Mouse (Mus musculus) frontal cortex, adult 2 months (tissue): ENCODE measurements around the gene Azin2. TPM values are rescaled to one million over a fixed set of nuclear protein-coding genes. Genes with fewer than 3 reads are reported as not detected.

Source experiments
- DNase-seq, 2 experiments: peaks; one replicate each; pipeline ENCODE4 v3.0.0; 2022; ENCODE audit warnings: low spot score in 1 of 2; ENCODE audit errors: extremely low spot score in 1 of 2
- polyA plus RNA-seq: library from polyadenylated mRNA; depleted of rRNA; stranded (reverse); fragments of >200 nt; gene quantifications from 2 replicates; pipeline ENCODE4 v1.2.3, GENCODE M21; 2012

Azin2 gene
- polyA plus RNA-seq, 1 experiment = 42.5 TPM

DNA sequence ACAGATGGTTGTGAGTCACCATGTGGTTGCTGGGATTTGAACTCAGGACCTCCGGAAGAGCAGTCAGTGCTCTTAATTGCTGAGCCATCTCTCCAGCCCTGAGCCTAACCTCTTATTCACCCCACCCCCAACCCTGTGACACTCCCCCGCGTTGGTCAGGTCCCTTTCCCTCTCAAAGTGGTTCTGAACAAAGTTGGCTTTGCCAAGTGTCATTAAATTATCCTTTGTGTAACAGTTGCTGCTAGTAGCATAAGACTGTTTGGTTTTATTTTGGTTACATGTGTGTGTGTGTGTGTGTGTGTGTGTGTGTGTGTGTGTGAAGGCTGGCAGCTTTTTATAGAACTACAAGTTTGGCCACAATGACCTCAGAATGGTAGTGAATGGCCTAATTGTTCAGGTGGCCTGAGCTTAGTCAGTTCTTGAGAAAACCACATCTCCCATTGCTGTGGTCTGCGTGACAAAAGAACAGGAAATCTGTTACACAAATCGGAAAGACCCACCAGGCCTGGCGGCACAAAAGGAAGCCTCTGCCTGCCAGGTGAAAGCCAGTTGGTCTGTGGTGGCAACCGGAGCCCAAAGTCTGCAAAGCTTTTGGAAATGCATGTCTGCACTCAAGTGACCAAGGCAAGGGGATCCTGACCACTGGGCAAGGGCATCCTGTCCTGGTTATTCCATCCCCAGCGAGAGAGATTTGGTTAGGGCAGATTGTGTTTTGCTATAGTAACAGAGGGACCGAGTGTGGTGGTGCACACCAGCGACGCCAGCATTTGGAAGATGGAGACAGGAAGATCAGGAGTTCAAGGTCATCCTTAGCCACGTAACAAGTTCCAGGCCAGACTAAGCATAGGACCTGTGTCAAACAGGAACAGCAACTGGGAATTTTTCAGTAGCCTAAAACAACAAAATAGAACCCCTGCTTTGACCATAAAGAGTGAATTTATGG is 18.9 kb upstream of the Azin2 start:
- no peak for DNase-seq

DNA sequence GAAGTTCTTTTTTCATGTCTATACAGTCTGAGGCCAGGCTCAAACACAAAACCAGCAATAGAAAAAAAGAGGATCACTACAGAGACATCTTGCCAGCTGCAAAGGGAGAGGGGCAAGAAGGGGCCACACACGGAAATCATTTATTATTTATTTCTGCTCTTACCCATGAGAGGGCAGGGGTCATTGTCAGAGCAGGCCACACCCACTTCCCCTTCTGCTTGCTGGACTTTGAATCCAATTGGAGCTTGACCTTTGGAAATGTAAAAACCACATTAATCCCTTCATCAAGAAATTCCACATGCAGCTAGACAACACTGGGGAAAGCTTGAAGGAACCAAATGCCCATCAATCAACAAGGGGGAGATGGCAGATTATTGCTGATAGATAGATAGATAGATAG is 16.4 kb upstream of the Azin2 start:
- no peak for DNase-seq

DNA sequence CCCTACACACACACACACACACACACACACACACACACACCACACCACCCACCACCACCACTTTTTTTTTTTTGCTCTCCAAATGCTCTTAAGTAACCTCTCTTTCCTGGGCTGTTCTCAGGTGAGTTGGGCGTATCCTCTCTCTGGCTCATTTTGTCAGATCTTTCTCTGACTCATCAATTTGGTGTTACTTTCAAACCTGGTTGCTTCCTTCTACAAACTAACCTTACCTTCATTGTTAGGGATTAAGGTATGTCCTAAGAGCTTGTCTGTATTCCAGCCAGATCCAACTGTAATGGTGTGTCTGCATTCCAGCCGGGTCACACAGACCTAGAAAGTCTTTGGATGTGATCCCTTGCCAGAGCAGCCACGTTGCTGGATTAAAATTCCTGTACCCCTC is 15.0 kb upstream of the Azin2 start:
- no peak for DNase-seq

DNA sequence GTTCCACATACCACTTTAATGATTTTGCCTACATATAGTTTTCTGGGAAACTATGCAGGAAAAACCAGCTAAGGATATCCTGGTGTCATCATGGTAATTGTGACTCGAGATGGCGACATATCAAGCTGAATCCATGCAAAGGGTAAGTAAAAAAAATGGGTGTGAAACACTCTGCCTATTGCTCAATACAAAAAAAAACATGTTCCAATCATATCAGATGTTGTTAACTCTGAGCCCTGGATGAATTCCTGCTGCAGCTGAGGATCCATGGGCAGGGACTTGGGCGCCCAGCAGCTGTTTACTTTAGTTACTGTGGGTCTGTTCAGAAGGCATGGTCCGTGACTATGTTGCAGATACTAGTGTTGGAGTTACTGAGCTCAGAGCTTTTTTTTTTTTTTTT is 14.3 kb upstream of the Azin2 start:
- DNase-seq = no peak

DNA sequence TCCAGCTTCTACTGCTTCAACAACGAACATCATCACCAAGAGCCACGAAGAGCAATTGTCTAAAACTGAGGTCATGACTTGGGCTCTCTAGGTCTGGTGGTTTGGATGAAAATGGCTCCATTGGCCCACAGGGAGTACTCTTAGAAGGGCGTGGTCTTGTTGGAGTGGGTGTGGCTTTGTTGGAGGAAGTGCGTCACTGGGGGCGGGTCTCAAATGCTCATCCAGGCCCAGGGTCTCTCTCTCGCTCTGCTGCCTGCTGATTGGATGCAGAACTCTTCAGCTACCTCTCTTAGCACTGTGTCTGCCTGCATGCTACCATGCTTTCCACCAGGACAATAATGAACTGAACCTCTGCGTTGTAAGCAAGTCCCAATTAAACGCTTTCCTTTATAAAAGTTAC is 12.4 kb upstream of the Azin2 start:
- no peak for DNase-seq

DNA sequence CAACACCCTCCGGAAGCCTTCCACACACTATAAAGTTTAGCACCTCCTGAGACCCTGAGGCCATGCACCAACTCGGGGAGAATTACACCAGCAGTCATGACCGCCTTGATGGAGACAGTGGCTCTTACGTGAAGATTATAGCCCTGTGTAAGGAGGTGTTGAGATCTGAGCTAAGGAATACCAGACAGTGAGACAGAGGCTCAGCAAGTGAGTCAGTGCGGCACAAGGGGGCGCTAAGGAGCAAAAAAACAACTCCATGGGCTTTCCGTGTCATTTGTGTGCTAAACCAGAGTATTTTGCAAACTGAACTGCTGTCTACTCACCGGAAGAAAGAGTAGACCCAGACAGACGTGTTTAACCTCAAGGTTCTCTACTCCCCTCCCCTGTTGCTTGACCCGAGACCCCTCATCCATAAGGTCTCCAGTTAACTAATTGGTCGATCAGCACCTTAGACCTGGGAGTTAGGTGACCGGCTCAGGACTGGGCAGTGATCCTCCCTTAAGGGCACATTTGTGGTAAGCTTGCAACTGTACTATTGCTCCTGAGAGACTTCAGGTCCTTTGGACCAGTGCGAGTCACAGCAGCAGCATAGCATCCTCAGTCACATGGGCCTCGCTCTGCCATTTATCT is 8.9 kb upstream of the Azin2 start:
- DNase-seq = peak in 1 of 2 experiments; percentile 86

DNA sequence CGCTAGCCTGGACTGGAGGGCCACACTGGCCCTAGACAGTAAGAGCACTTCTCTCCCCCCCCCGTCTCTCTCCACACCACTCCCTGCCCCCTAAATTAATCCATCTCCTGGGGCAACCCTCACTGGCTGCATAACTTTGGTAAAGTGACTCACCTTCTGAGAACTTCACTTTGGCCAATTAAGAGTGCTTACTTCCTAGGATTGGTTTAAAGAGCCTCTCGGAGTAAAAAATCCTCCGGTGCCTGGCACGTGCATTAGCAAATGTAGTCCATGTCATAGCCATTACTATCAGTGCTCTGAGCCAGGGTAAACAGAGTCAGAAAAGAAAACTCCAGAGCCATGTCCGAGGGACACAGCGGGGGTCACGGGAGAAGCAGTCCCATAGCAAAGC is 8.2 kb upstream of the Azin2 start:
- DNase-seq = no peak

DNA sequence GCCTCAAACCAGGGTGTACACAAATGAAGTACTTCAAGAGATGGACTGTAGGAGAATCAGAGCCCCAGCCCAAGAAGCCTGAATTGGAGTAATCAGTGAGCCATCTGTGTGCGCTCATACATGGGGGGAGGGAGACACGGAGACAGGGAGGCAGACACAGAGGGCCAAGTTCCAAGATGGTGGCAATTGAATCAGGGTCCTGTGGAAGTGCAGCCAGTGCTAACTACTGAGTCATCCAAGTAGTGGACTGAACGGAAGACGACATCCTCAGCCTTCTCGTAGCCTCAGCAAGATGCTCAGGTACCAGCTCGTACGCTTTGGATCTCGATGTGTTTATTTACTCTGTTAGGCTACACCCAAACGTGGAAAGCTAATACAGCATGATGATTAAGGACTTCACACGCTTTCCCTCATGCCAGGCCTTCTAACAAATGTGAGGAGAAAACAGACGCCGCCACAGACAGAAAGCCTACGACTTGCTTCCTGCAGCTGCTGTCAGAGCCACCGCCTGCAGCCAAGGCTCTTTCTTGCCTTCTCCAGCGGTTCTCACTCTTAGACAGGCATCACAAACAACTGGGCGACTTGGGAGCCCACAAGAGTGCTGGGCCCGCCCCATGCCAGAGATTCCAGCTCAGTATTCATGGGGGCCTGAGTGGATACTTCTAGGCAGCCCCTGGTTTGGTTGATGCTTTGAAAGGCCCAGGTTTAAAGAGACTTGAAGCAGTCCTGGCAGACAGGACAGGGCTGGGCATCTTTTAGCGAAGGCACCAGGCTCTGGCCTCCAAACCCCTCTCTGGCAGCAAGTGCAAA is 7.6 kb upstream of the Azin2 start:
- DNase-seq = no peak

DNA sequence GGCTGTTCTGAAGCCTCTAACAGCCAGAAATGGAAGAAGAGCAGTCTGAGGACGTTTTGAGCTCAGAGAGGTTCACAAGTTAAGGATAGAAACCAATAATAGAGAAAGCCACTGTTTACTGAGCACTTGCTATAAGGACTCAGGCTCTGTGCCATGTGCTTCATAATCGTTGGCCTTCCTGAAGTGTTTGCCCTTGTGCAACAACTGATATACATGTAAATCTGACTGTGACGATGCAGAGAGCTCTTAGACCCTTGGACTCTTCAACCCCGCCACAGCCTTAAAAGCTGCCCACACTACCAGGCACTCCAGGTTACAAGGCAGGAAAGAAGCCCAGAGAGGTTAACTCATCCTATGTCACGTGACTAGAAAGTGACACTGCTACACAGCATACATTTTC is 6.8 kb upstream of the Azin2 start:
- DNase-seq = no peak

DNA sequence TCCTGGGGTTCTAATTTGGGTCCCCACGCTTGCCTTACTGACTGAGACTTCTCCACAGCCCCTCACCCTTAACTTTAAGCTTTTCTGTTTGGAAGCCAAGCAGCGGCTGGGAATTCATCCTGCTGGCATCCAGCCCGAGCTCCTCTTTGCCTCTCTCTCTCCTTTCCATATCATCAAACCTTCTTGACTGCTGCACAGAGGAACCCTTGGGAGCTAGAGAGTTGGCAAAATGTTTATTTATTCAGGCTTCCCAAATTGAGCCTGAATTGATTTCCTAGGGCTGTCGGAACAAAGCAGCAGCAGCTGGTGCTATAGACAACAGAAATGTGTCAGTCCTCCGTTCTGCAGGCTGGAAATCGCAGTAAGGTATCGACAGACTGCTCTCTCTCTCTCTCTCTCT is 4.5 kb upstream of the Azin2 start:
- DNase-seq = peak in 1 of 2 experiments; percentile 40

DNA sequence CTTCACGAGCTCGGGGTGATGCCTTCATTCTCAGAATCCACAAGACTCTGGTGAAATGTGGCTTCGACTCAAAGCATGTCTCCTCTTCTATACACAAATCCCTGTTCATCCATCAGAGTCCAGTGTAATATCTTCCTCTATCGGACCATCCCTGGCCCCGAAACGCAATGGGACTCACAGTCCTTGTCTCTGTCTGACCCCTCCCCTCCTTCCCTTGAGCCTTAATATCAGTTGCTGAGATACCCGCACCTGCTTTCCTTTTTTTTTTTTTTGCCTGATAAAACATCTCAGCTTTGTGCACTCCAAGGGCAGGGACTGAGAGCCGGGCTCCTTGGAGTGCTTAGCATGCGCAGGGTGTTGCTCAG is 666 bp upstream of the Azin2 start:
- DNase-seq = no peak

DNA sequence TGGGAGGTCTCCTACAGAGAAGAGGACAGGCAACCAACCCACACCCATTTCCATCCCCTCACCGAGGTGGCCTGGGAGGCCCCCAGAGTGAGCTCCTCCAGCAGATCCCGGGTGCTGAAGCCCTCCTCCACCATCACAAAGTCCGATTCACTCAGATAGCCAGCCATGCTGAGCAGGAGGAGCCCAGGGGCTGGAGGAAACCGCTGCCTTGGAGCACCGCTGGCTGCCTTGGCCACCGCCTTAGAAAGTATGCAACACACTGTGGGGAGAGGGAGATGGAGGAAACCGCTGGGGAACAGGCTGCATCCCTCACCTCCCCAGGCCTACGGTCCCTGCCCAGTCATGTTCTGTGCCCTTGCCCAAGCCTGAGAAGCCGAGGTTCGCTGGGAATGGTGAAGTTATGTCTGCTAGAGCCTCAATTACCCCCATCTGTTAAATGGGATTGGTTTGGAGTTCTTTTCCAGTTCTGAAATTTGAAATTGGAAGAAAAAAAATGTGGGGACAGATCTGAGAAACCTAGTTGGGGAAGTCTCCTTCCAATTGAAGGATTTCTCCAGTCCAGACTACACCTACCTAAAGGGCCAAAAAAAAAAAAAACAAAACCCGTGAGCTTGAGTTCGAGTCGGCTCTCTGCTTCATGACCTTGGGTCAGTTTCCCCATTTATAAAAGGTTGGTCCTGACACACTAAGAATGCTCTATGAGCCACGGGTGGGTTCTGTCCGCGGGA is 777 bp downstream of the Azin2 start:
- no peak for DNase-seq

DNA sequence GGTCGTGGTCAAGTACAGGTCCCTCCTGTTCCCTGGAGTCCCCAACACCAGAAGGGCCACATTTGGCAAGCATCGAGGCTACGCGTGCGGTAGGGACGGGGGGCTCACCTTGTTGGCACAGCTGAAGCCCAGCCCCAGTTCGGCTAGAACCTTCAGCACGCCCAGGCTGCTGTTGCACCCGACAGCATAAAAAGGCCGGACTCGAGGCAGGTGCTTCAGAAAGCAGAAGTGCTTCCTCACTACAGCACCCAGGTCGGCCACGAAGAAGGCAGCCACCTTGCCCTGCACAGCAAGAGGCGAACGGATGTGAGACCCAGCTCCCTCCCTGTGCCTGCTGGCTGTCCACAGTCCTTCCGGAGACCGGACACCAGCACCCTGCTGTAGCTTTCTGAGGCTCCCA is 2.6 kb downstream of the Azin2 start:
- no peak for DNase-seq

DNA sequence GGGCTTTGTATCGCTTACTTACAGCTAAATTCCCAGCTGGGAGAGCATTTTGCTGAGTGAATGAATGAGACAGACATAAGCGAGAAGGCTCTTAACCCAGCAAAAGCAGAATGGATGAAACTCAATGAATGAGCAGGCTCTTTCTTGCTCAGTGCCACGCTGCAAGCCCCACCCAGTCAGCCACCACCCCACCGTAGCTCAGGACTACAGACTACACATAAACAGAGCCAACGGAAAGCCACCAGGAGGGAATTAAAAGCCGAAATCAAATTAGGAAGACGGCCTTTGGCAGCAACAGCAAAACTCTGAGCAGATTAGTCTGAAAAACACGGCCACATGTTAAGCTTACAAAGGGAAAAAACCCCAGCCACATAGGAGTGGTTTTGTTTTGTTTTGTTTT is 3.4 kb downstream of the Azin2 start:
- no peak for DNase-seq

DNA sequence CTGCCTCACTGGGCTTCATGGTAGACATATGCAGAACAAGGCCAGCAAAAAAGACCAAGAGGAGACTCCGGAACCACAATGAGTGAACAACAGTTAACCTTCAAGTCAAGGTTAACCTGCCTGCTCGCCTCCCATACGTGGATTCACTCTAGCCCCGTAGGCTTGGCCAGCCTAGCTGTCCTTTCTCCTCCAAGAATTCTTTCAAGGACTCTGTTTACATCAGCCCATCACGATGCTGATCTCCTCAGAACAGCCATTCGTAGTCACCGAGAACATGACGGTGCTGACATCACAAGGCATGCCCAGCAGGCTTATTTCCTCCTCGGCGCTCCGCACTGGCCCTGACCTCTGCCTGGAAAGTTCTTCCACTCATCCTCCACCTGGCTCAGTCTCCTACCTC is 4.1 kb downstream of the Azin2 start:
- no peak for DNase-seq

DNA sequence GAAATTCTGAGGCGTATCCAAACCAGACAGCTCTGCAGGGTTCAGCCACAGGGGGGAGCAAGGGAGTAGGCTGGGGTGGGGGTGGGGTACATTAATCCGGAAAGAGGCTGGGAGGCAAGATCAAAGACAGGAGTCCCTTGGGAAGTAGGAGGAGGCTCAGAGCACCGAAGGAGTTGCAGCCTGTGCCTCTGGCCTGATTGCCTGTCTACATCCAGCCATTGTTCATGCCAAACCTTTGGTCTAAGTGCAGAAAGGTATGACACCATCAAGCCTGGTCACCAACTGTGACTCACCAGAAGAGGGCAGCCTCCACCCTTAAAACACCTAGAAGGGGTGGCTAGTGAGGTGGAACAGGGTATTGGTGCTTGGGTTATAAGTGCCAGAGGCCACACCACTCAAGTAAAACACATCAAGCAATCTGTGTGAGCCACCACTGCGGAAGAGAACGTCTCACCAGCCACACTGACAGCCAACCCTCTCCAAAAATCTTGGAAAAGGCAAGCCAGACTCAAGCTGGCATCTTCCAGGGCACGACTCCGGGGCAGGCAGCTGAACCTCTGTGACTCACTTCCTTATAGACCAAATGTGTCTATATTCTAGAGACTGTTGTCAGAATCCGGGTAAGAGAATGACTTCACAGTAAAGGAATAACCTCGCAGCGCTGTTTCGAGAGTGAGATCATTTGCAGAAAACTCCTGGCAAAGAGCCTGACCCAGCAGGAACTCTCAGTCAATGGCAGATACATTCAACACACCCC is 4.9 kb downstream of the Azin2 start:
- peak in 1 of 2 experiments; percentile 51 for DNase-seq

DNA sequence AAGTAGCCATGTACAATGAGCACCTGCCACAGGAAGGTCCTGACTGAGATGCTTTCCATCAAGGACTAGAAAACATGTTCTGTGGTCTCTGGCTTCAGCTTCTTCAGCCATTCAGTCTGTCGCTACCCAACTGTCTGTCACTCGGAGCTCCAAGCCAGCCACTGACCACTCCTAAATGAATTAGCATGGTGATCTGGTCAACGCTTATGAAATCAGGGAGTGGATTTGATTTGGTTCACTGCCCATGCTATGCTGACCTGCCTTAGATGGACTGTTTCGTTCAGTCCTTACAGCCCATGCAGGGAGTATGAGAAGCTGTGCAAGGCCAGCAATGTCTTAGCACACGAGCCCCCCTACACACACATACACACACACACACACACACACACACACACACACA is 8.4 kb downstream of the Azin2 start:
- DNase-seq = no peak

DNA sequence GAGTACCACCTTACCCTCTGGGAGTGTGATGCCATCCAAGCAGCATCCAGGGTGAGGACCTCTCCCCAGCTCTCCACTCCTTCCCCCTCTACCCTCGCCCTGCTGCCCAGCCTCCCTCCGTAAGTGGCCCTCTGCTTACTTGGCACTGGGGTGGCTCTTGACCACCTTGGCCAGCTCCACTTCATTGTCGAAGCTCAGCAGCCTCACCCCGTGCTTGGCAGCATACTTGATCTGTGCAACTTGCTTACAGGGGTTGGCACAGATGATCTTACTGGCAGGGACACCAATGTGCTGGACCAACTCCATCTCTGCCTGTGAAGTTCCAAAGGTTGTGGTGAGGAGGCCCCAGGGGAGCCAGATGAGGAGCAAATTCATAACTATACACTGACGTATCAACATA is 11.8 kb downstream of the Azin2 start:
- DNase-seq = no peak

DNA sequence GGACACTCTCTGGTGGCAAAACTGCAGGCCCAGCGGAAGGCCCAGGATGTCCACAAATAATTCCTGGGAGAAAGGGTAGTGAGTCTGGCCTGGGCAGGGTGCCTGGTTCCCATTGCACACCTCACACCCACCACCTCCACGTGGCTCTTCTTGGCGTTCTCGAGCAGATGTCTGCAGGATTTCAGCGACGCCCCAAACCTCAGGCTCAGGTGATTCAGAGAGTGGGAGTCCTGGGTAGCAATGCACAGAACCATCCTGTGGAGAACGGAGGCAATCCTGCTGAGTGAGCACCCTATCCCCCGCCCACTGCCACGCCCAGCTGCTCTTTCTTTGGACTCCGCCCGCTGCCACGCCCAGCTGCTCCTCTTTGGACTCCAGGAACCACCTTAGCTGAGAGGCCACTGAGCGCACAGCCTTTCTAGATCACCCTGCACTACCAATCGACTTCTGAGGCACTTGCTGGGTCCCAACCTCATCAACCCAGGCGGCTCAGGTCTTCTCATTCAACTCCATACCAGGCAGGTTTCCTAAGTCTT is 12.7 kb downstream of the Azin2 start:
- DNase-seq = peak in 1 of 2 experiments; percentile 39
